Mouse (Mus musculus): ENCODE results near the gene Sh3gl2. TPM values are rescaled to one million over a fixed set of nuclear protein-coding genes. Genes with fewer than 3 reads are reported as not detected.

The Sh3gl2 gene
- polyA plus RNA-seq, 1 experiment from 2014 or later: 1.7 TPM

DNA sequence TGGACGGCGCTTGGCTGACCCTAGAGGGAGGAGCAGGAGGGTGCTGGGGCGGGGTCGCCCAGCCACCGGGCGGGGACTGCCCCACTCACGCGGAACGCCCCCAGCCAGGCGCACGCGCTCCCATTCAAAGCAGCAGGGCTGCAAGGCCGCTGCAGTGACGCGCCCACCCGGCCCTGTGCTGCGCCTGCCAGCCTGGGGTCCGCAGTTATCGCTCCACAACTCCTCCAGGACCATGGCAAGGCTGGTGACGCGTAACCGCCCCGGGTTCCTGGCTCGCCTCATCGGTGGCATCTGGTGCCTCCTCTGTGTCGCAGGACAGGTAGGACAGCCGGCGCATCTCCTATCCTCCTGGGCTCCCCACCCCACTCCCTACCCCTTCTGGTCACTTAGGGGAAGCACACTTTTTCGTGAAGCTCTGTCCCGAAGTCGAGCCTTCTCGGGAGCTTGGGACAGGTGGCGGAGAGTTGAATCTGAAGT lies 309.3 kb downstream of the Sh3gl2 start:
- Histone ChIP-seq H3K4me2 (ENCODE audit: low read depth, severe bottlenecking) (peak overlapping the region; percentile 95), H3K27me3 (ENCODE audit: control insufficient read depth, insufficient read depth, low read length) (0 out of 2 replicates have a peak, but pooled peaks cover 3% of the 10 kb centered on the region), H3K4me1 (ENCODE audit: control insufficient read depth, insufficient read depth, low read length) (peaks cover 3% of the 10 kb centered on the region; the same call in 1 of the 2 replicates), H3K27ac (replicated peaks; ENCODE audit: low read depth, low read length) (no peak overlapping the region), H3K9me3 (ENCODE audit: control insufficient read depth, low read length) (no peaks in the 10 kb centered on the region), H3K36me3 (ENCODE audit: control insufficient read depth, insufficient read depth, low read length) (no peaks in the 10 kb centered on the region), H3K9ac (ENCODE audit: low read length) (peak overlapping the region; percentile 46), H3K4me3 (ENCODE audit: low read depth, low read length) (peak overlapping the region; percentile 50)
- peak; percentile 90 for ATAC-seq (ENCODE audit: insufficient number of reproducible peaks, low FRiP score, low TSS enrichment, low read depth)
- WGBS: under 1% methylated on average over 27 of the region's 33 CpGs
- DNase-seq (ENCODE audit: low spot score): peak; percentile 70

DNA sequence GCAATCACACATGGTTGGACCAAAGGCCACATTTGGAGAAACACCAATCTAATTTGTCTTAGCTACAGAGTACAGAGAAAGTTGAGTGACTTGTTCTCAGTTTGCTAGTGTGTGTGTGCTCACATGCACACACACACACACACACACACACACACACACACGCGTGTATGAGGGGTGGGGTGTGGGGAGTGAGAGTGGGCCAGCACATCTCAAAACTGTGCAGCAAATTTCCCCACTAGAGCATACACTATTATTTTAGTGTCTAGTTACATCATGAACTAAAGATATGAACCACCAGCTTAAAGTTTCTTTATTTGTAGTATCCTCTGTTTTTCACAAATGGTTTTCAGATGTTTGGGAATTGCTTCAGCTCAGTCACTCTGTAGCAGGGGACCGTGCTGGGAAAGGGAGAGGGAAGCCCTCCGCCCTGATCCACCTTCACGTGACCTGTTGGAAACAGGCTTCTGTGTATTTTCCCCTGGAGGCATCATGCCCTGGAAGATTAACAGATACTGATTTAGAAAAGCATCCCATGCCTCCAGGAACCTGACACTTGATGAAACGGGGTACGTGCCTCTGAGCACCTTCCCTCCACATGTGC lies 322.1 kb downstream of the Sh3gl2 start:
- H3K36me3 ChIP-seq (ENCODE audit: control insufficient read depth, insufficient read depth, low read length): no peaks in the 10 kb centered on the region
- no peak overlapping the region for H3K4me3 ChIP-seq (ENCODE audit: low read depth, low read length)
- H3K27me3 ChIP-seq (ENCODE audit: control insufficient read depth, insufficient read depth, low read length): no peaks in the 10 kb centered on the region
- no peak overlapping the region for H3K9ac ChIP-seq (ENCODE audit: low read length)
- H3K4me1 ChIP-seq (ENCODE audit: control insufficient read depth, insufficient read depth, low read length): no peaks in the 10 kb centered on the region
- H3K4me2 ChIP-seq (ENCODE audit: low read depth, severe bottlenecking): no peak overlapping the region
- no peaks in the 10 kb centered on the region for H3K9me3 ChIP-seq (ENCODE audit: control insufficient read depth, low read length)
- H3K27ac ChIP-seq (replicated peaks; ENCODE audit: low read depth, low read length): no peak overlapping the region
- ATAC-seq (ENCODE audit: insufficient number of reproducible peaks, low FRiP score, low TSS enrichment, low read depth) (no peak), DNase-seq (ENCODE audit: low spot score) (no peak)
- WGBS: 78% methylated on average over 7 of the region's 7 CpGs

DNA sequence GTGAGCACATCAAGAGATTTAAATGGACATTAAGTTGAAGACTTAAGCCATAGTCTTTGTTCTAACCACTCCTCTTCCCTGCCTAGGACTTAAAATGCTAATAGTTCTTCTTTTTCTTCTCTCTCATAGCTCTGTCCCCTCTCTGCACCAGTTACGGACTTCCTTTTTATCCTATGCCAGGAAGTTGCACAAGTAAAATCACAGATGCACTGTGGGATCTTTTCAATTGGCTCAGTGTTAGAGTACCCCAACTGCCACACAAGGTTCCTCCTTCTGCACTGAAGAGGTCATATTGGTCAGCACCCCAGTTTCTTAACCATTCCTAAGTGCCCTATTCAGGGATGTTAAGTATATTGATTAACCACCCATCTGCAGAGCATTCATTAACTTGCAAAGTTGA lies 324.9 kb downstream of the Sh3gl2 start:
- Histone ChIP-seq H3K4me2 (ENCODE audit: low read depth, severe bottlenecking) (no peak overlapping the region), H3K9me3 (ENCODE audit: control insufficient read depth, low read length) (no peaks in the 10 kb centered on the region), H3K9ac (ENCODE audit: low read length) (no peak overlapping the region), H3K27ac (replicated peaks; ENCODE audit: low read depth, low read length) (no peak overlapping the region), H3K36me3 (ENCODE audit: control insufficient read depth, insufficient read depth, low read length) (no peaks in the 10 kb centered on the region), H3K4me3 (ENCODE audit: low read depth, low read length) (no peak overlapping the region), H3K4me1 (ENCODE audit: control insufficient read depth, insufficient read depth, low read length) (no peaks in the 10 kb centered on the region), H3K27me3 (ENCODE audit: control insufficient read depth, insufficient read depth, low read length) (no peaks in the 10 kb centered on the region)
- ATAC-seq (ENCODE audit: insufficient number of reproducible peaks, low FRiP score, low TSS enrichment, low read depth): no peak
- DNase-seq (ENCODE audit: low spot score): no peak
- WGBS: 90% methylated on average over 1 of the region's 1 CpGs

DNA sequence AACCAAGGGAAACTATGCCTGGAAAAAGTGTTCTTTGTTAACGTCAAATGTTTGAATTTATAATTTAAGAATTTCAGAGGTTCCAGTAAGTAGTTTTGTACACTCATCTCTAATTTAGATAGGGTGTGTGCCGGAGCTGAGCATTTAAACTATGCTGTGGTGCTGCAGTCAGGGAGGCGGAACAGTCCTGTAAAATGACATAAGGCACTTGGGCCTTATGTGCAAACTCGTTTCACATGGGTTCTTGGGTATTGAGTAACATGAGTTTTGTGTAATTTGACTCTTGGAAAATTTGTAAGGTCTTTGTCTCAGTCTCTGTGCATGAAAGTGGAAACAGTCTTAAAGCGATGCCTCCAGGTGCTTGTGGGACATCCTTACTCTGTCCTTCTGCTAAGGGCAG lies 334.8 kb downstream of the Sh3gl2 start:
- DNase-seq (ENCODE audit: low spot score) (no peak), ATAC-seq (ENCODE audit: insufficient number of reproducible peaks, low FRiP score, low TSS enrichment, low read depth) (no peak)
- Histone ChIP-seq H3K9me3 (ENCODE audit: control insufficient read depth, low read length) (no peaks in the 10 kb centered on the region), H3K9ac (ENCODE audit: low read length) (no peak overlapping the region), H3K4me2 (ENCODE audit: low read depth, severe bottlenecking) (no peak overlapping the region), H3K27ac (replicated peaks; ENCODE audit: low read depth, low read length) (no peak overlapping the region), H3K4me1 (ENCODE audit: control insufficient read depth, insufficient read depth, low read length) (no peaks in the 10 kb centered on the region), H3K36me3 (ENCODE audit: control insufficient read depth, insufficient read depth, low read length) (no peaks in the 10 kb centered on the region), H3K4me3 (ENCODE audit: low read depth, low read length) (no peak overlapping the region), H3K27me3 (ENCODE audit: control insufficient read depth, insufficient read depth, low read length) (no peaks in the 10 kb centered on the region)
- WGBS: 67% methylated on average over 5 of the region's 5 CpGs

DNA sequence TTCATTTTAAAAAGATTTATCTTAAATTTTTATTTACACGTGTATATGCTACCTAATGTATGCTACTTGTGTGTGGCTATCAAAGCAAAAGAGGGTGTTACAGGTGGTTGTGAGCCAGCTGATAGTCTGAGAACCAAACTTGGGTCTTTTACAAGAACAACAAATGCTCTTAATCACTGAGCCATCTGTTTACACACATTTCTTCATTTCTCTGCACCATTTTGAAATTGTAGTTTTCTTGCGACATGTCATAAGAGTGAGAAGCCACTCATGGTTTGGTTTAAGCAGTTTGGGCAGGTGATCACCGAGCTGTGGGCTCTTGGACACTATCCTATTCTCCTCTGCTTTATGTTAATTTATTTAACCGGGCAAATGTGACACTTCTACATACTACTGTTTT lies 338.3 kb downstream of the Sh3gl2 start:
- no peaks in the 10 kb centered on the region for H3K4me1 ChIP-seq (ENCODE audit: control insufficient read depth, insufficient read depth, low read length)
- 85% methylated on average over 4 of the region's 4 CpGs for WGBS
- no peaks in the 10 kb centered on the region for H3K27me3 ChIP-seq (ENCODE audit: control insufficient read depth, insufficient read depth, low read length)
- ATAC-seq (ENCODE audit: insufficient number of reproducible peaks, low FRiP score, low TSS enrichment, low read depth) (no peak), DNase-seq (ENCODE audit: low spot score) (no peak)
- H3K9me3 ChIP-seq (ENCODE audit: control insufficient read depth, low read length): no peaks in the 10 kb centered on the region
- H3K9ac ChIP-seq (ENCODE audit: low read length): no peak overlapping the region
- no peak overlapping the region for H3K4me2 ChIP-seq (ENCODE audit: low read depth, severe bottlenecking)
- H3K36me3 ChIP-seq (ENCODE audit: control insufficient read depth, insufficient read depth, low read length): no peaks in the 10 kb centered on the region
- no peak overlapping the region for H3K27ac ChIP-seq (replicated peaks; ENCODE audit: low read depth, low read length)
- no peak overlapping the region for H3K4me3 ChIP-seq (ENCODE audit: low read depth, low read length)

DNA sequence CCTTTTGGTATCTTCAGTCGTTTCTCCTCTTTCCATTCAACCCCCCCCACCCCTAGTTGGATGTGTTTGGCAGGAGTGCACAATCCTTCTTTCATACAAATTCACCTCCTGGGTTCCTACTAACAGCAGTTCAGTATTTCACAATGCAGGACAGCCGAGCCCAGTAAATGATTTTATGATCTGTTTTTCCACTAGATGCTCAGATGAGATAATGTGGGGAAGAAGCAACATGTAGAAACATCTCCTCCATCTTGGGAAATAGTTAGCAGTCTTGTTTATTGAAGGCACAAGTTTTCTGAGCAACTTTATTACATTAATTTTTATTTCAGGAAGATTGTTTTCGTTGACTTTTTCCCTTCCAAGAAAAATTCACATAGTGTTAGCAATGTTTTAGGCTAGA lies 349.8 kb downstream of the Sh3gl2 start:
- Histone ChIP-seq H3K27me3 (ENCODE audit: control insufficient read depth, insufficient read depth, low read length) (no peaks in the 10 kb centered on the region), H3K4me3 (ENCODE audit: low read depth, low read length) (no peak overlapping the region), H3K9me3 (ENCODE audit: control insufficient read depth, low read length) (no peaks in the 10 kb centered on the region), H3K36me3 (ENCODE audit: control insufficient read depth, insufficient read depth, low read length) (no peaks in the 10 kb centered on the region), H3K4me1 (ENCODE audit: control insufficient read depth, insufficient read depth, low read length) (no peaks in the 10 kb centered on the region), H3K9ac (ENCODE audit: low read length) (no peak overlapping the region), H3K4me2 (ENCODE audit: low read depth, severe bottlenecking) (no peak overlapping the region), H3K27ac (replicated peaks; ENCODE audit: low read depth, low read length) (no peak overlapping the region)
- DNase-seq (ENCODE audit: low spot score): no peak
- no peak for ATAC-seq (ENCODE audit: insufficient number of reproducible peaks, low FRiP score, low TSS enrichment, low read depth)
- WGBS: 79% methylated on average over 3 of the region's 3 CpGs

DNA sequence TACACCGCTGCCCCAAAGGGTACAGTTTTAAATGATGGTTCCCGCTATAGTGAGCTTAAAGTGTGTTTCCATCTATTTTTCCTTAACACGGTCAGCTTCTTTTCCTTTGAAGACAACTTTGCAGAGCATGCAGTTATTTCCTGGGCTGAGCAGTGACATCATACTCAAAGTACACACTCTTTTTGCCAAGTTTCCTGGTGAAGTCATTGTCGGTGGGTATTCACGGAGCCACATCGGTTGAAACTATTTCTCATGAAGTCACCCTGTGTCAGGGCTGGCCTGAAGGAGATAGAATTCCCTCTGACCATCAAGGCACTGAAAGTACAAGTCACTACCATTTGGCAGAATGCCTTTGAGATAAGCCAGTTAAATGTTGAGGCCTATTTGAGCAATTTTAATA lies 354.8 kb downstream of the Sh3gl2 start:
- DNase-seq (ENCODE audit: low spot score) (no peak), ATAC-seq (ENCODE audit: insufficient number of reproducible peaks, low FRiP score, low TSS enrichment, low read depth) (no peak)
- Histone ChIP-seq H3K27ac (replicated peaks; ENCODE audit: low read depth, low read length) (no peak overlapping the region), H3K27me3 (ENCODE audit: control insufficient read depth, insufficient read depth, low read length) (no peaks in the 10 kb centered on the region), H3K4me2 (ENCODE audit: low read depth, severe bottlenecking) (no peak overlapping the region), H3K4me3 (ENCODE audit: low read depth, low read length) (no peak overlapping the region), H3K4me1 (ENCODE audit: control insufficient read depth, insufficient read depth, low read length) (no peaks in the 10 kb centered on the region), H3K36me3 (ENCODE audit: control insufficient read depth, insufficient read depth, low read length) (no peaks in the 10 kb centered on the region), H3K9me3 (ENCODE audit: control insufficient read depth, low read length) (no peaks in the 10 kb centered on the region), H3K9ac (ENCODE audit: low read length) (no peak overlapping the region)
- 94% methylated on average over 6 of the region's 6 CpGs for WGBS

DNA sequence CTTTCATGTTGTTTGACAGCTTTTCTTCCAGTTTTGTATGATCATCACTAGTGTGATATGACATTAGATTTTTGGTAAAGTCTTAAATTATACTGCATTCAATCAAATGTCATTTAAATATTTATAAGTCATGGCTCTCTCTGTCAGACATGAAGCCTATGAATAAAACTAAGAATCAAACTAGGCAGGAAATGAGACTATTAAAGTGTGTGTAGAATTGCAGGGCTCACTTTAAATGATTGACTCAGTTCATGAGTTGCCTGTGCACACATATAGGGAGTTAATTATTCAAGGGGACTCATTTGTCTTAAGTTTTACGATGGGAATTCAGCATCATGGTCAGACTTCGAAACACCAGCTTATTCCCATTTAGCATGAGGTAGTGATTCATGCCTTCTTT lies 380.5 kb downstream of the Sh3gl2 start:
- Histone ChIP-seq H3K9me3 (ENCODE audit: control insufficient read depth, low read length) (no peaks in the 10 kb centered on the region), H3K4me2 (ENCODE audit: low read depth, severe bottlenecking) (no peak overlapping the region), H3K9ac (ENCODE audit: low read length) (no peak overlapping the region), H3K4me1 (ENCODE audit: control insufficient read depth, insufficient read depth, low read length) (no peaks in the 10 kb centered on the region), H3K27ac (replicated peaks; ENCODE audit: low read depth, low read length) (no peak overlapping the region), H3K36me3 (ENCODE audit: control insufficient read depth, insufficient read depth, low read length) (no peaks in the 10 kb centered on the region), H3K27me3 (ENCODE audit: control insufficient read depth, insufficient read depth, low read length) (no peaks in the 10 kb centered on the region), H3K4me3 (ENCODE audit: low read depth, low read length) (no peak overlapping the region)
- ATAC-seq (ENCODE audit: insufficient number of reproducible peaks, low FRiP score, low TSS enrichment, low read depth): no peak
- DNase-seq (ENCODE audit: low spot score): no peak
- WGBS: 50% methylated on average over 2 of the region's 2 CpGs

DNA sequence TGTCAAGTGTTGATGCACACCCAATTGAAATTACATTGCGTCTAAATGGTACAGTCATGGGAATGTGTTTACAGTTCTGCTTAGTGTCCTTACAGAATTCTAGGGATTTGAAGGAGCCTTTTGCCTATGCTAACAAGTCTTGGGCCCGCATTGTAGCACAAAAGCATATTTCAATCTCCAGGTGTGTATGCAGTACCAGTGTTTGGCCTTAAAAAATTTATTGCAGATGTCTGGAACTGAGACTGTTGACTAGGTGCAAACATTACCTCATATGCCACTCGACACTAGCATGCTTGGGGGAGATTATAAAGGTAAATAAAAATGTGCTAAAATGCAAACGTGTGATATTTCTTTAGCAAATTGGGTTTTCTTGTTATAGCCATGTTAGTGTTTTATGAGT lies 384.0 kb downstream of the Sh3gl2 start:
- no peak overlapping the region for H3K27ac ChIP-seq (replicated peaks; ENCODE audit: low read depth, low read length)
- H3K4me3 ChIP-seq (ENCODE audit: low read depth, low read length): no peak overlapping the region
- no peaks in the 10 kb centered on the region for H3K4me1 ChIP-seq (ENCODE audit: control insufficient read depth, insufficient read depth, low read length)
- no peak overlapping the region for H3K4me2 ChIP-seq (ENCODE audit: low read depth, severe bottlenecking)
- H3K9me3 ChIP-seq (ENCODE audit: control insufficient read depth, low read length): no peaks in the 10 kb centered on the region
- WGBS: 65% methylated on average over 4 of the region's 4 CpGs
- DNase-seq (ENCODE audit: low spot score): no peak
- no peaks in the 10 kb centered on the region for H3K36me3 ChIP-seq (ENCODE audit: control insufficient read depth, insufficient read depth, low read length)
- no peak overlapping the region for H3K9ac ChIP-seq (ENCODE audit: low read length)
- no peak for ATAC-seq (ENCODE audit: insufficient number of reproducible peaks, low FRiP score, low TSS enrichment, low read depth)
- H3K27me3 ChIP-seq (ENCODE audit: control insufficient read depth, insufficient read depth, low read length): no peaks in the 10 kb centered on the region
